Mouse (Mus musculus): ENCODE data around the gene 4933434E20Rik.
A peak's percentile ranks its signal among the peaks of the same experiment; 100 is the strongest.

Gene 4933434E20Rik

GRCm38 (mm10) chr3:90081365-90082240 is 30.2 kb downstream of the 4933434E20Rik start:
- no peak for DNase-seq (ENCODE audit: low spot score)

GRCm38 (mm10) chr3:90083034-90083433 is 31.6 kb downstream of the 4933434E20Rik start:
- no peak for DNase-seq (ENCODE audit: low spot score)

- DNase-seq (ENCODE audit: low spot score) = peak; percentile 34
Observed at GRCm38 (mm10) chr3:90083698-90084324, 32.4 kb downstream of the 4933434E20Rik start.

GRCm38 (mm10) chr3:90084790-90085189 is 33.4 kb downstream of the 4933434E20Rik start:
- DNase-seq (ENCODE audit: low spot score) = no peak

- no peak for DNase-seq (ENCODE audit: low spot score)
Observed at GRCm38 (mm10) chr3:90085281-90085680, 33.8 kb downstream of the 4933434E20Rik start.

- no peak for DNase-seq (ENCODE audit: low spot score)
Observed at GRCm38 (mm10) chr3:90086068-90086467, 34.6 kb downstream of the 4933434E20Rik start.

- DNase-seq (ENCODE audit: low spot score) = no peak
Observed at GRCm38 (mm10) chr3:90088617-90089016, 37.2 kb downstream of the 4933434E20Rik start.

GRCm38 (mm10) chr3:90090892-90091291 is 39.5 kb downstream of the 4933434E20Rik start:
- no peak for DNase-seq (ENCODE audit: low spot score)

GRCm38 (mm10) chr3:90094453-90094852 is 43.0 kb downstream of the 4933434E20Rik start:
- no peak for DNase-seq (ENCODE audit: low spot score)

- DNase-seq (ENCODE audit: low spot score) = no peak
Observed at GRCm38 (mm10) chr3:90097928-90098327, 46.5 kb downstream of the 4933434E20Rik start.

GRCm38 (mm10) chr3:90101010-90101409 is 49.6 kb downstream of the 4933434E20Rik start:
- no peak for DNase-seq (ENCODE audit: low spot score)

- DNase-seq (ENCODE audit: low spot score) = no peak
Observed at GRCm38 (mm10) chr3:90101673-90102072, 50.2 kb downstream of the 4933434E20Rik start.

GRCm38 (mm10) chr3:90102239-90102638 is 50.8 kb downstream of the 4933434E20Rik start:
- no peak for DNase-seq (ENCODE audit: low spot score)

GRCm38 (mm10) chr3:90103176-90103575 is 51.7 kb downstream of the 4933434E20Rik start:
- no peak for DNase-seq (ENCODE audit: low spot score)

GRCm38 (mm10) chr3:90103938-90104337 is 52.5 kb downstream of the 4933434E20Rik start, which contains the start of gene Nup210l:
Nup210l (plus strand) TSS chr3:90104132.
- DNase-seq (ENCODE audit: low spot score) = no peak

GRCm38 (mm10) chr3:90111706-90112105 is 60.3 kb downstream of the 4933434E20Rik start:
- DNase-seq (ENCODE audit: low spot score) = no peak

GRCm38 (mm10) chr3:90114342-90114741 is 62.9 kb downstream of the 4933434E20Rik start:
- DNase-seq (ENCODE audit: low spot score) = no peak

- DNase-seq (ENCODE audit: low spot score) = no peak
Observed at GRCm38 (mm10) chr3:90115526-90115925, 64.1 kb downstream of the 4933434E20Rik start.
